Mouse (Mus musculus): ENCODE data around the gene Slc25a17. TPM values are rescaled to one million over a fixed set of nuclear protein-coding genes. Genes with fewer than 3 reads are reported as not detected.

Gene Slc25a17
- total RNA-seq (2021): 10 to 100 TPM; 39.8 to 44.0 TPM

DNA sequence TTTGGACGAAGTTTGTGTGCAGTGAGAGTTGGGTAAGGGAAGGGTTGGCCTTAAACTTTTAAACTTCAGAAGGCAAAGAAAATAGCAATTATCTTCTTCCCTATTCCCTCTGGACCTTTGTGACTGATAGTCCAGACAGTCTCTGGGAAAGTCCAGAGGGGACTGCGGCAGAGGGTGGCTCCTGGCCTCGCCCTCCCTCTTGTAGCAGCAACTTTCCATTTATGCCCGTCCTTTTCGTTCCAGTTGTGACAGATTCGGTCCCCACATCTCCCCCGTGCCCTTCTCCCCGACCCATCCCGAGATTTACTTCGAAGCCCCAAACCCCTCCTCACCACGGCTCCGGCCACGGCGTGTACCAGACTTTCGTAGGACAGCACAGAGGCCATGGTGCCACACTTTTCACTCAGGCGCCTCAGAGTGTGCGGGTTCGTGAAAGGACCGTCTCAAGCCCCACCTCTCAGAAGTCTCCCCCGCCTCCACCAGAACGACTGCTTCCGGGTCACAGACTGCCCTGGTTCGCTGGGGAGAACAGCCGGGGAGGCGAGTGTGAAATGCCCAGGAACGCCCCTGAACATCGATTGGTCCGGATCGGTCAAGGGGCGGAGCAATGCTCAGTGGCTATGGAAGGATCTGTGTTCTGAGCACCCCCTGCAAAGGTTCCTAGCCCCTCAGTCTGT is at the start of gene Slc25a17:
Gene Slc25a17 (minus strand): TSS at position 468 of the 677 bp plus-strand sequence.
- peak; percentile 91 to 92 for DNase-seq

DNA sequence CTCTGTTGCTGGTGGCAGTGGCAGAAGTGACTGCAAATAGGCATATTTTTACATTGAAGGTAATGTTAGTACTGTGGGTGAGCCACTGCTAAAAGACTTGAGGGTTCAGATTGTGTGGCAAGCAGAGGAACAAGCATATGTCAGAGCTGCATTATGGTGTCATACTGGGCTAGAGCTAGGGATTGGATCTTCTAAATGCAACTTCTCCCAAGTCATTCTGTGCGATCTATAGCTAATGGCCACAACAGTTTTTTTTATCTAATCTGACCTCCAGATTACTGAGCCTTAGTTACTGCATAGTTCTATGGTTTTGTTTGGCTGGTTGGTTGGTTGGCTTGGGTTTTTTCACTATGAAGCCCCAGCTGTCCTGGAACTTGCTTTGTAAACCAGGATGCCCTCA is 47.6 kb upstream of the Slc25a17 start, which contains the start of gene Dnajb7:
Gene Dnajb7 (minus strand): TSS at position 101 of the 400 bp plus-strand sequence.
- no peak for DNase-seq

GRCm38 (mm10) chr15:81405008-81405407 is 44.4 kb upstream of the Slc25a17 start:
- DNase-seq: no peak

DNA sequence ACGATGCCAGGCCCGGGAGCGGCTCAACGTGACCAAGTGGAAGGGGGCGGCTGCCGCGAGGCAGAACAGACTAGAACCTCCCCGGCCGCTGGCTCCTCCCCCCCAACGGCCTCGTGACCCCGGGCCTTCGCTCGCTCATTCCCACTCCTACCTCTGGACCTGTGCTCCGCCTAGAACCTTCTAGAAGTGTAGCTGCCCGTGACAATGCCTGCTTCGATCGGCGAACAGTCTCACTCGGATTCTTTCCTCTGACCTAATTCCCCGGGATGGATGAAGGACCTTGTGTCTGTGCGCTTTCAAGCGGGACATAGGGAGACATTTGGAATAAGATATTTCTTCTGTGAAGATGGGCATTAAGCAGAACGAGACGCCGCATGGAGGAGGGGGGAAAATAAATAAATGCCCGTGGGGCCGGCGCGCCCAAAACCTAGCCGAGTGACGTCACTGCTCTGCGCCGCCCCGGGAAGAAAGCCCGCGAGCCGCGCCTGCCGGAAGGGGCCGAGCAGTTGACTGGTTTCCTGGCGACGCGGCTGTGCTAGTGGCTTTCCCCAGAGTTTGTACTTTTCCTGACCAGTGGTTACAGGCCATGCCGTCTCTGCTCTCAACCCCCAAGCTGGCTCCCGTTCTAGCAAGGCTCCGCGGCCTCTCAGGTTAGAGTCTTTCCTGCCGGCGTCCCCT is 39.2 kb upstream of the Slc25a17 start, which contains the start of the genes St13 and Xpnpep3:
Gene St13 (minus strand): TSS at position 440 of the 678 bp plus-strand sequence.
Gene Xpnpep3 (plus strand): TSS at position 501 of the 678 bp plus-strand sequence.
- peak; percentile 96 to 98 for DNase-seq

DNA sequence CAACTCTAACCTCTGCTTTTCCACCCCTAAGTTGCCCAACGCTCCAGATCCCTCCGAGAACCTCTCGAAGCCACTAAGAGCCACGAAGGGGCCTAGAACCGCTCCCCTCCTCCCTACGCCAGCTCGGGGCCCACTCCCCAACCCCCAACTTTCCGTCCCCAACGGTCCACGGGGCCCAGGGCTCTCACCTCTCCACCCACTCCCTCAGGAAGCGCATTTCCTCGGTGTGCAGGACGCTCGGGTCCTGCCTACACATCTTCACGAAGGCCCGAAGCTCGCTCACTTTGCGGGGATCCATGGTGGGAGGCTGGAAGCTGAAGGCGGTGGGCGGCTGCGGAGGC is 38.7 kb upstream of the Slc25a17 start:
- DNase-seq: no peak

DNA sequence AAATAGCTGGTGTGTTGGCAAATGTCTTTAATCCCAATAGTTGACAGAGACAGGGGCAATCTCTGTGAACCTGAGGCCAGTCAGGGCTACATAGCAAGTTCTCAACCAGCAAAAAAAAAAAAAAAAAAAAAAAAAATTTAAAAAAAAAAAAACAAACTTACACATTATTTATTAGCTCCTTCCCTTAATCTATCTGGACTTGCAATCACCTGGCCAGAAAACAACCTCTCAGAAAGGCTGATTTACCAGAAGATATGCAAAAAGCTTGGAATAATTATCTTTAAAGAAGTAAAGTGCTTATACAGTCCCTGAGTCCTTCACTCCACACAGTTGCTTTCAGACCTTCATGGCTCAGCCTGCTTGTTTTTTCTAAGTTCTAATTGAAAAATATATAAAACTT is 37.6 kb upstream of the Slc25a17 start:
- no peak for DNase-seq

GRCm38 (mm10) chr15:81394211-81394915 is 33.8 kb upstream of the Slc25a17 start:
- DNase-seq: no peak

DNA sequence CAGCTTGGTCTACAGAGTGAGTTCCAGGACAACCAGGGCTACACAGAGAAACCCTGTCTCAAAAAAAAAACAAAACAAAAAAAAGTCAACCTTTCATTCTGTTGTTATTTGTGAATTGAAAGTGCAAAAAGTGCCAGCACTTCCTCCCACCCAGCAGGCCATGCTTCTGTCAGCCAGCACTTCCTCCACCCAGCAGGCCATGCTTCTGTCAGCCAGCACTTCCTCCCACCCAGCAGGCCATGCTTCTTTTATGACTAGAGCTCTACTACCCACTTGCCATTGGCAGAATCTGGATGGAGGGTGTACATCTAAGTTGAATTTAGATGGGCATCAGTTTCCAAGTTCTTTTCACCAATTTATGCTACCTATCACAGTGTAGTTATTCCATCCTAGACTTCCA is 32.4 kb upstream of the Slc25a17 start:
- peak; percentile 52 to 62 for DNase-seq

DNA sequence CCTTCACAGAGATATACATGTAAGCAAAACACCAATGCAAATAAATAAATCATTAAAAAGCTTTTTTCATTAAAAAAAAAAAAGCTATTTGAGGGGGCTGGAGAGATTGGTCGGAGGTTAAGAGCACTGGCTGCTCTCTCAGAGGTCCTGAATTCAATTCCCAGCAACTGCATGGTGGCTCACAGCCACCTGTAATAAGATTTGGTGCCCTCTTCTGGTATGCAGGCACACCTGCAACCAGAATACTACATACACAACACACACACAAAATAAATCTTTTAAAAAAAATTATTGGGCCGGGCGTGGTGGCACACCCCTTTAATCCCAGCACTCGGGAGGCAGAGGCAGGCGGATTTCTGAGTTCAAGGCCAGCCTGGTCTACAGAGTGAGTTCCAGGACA is 25.7 kb upstream of the Slc25a17 start:
- DNase-seq: no peak

- DNase-seq: no peak
These were observed 18.2 kb upstream of the Slc25a17 start for GRCm38 (mm10) chr15:81378845-81379244.

GRCm38 (mm10) chr15:81374621-81375020 is 14.0 kb upstream of the Slc25a17 start:
- no peak for DNase-seq

GRCm38 (mm10) chr15:81370356-81370755 is 9.7 kb upstream of the Slc25a17 start:
- no peak for DNase-seq

GRCm38 (mm10) chr15:81368601-81369000 is 8.0 kb upstream of the Slc25a17 start:
- DNase-seq: no peak

DNA sequence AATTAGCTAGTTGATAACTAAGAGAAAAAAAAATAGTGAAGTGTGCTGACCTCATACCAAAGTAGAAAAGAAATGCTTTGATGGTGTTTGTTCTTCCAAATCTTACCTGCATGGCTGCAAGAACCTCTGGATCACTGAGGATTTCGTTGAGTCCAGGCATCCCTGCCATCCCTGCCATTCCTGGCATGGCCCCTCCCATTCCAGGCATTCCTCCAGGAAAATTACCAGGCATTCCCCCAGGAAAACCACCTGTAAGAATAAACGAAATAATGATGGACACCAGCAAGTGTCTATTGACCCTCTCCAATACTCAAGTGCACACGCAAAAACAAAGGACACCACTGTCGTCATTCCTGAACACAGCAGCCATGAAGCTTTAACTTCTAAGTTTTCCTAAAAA is 5.6 kb upstream of the Slc25a17 start:
- no peak for DNase-seq

DNA sequence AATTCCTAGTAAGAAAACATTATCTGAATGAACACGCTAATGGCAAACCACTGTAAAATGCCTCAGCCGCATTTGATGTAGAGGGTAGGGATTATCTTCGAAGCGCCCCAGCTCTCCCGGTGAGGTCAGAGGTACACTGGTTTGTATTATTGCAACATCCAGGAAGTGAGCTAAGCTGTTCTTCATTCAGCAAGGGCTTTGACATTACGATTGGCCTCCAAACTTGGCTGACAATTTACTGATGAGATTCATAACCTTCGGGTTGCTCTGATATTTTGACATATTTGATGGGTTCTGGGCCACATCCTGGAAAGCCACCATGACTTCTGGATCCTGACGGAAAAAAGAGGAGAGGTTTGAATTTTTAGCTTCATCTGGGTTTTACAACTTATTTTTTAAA is 4.6 kb upstream of the Slc25a17 start:
- no peak for DNase-seq

GRCm38 (mm10) chr15:81364271-81364670 is 3.7 kb upstream of the Slc25a17 start:
- DNase-seq: no peak

DNA sequence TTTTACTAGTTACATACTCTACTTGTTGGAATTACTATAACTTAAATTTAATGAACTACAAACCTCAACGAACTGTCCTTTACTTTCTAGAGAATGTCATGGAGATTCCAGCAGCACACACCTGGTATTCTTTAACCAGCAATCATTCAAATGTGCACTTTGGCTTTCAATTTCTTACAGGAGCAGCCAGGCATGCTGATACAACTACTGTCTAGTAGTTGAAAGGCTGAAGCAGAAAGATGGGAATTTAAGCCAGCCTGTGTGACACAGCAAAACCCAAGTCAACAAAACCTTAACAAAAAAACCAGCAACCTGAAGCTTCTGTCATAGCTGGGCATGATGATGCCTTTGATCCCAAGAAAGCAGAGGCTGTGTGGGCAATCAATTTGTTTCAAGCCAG is 1.9 kb upstream of the Slc25a17 start:
- DNase-seq: no peak

DNA sequence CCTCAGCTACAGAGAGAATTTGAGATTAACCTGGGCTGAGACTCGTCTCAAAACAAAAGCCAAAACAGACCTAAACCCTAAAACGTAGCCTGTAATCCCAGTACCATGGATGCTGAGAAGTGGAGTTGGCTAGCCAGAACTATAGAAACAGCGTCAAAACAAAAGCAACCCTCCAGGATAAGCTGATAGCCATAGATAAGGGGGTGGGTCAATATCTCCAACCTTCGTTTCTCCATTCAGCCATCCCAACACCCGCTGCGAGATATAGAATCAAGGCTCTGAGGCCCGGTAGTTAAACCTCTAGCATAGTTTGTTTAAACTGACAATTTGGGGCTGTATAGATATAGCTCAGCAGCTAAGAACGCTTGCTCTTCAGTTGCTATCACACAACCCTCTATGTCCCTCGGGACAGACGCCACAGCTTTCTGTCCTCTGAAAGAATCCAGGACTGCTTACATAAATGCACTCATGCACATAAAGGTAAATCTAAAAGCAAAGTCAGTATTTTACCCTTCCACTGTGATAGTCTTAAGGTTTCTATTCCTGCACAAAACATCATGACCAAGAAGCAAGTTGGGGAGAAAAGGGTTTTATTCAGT is 904 bp upstream of the Slc25a17 start:
- no peak for DNase-seq

- DNase-seq: no peak
These were observed 401 bp upstream of the Slc25a17 start for GRCm38 (mm10) chr15:81361022-81361404.

DNA sequence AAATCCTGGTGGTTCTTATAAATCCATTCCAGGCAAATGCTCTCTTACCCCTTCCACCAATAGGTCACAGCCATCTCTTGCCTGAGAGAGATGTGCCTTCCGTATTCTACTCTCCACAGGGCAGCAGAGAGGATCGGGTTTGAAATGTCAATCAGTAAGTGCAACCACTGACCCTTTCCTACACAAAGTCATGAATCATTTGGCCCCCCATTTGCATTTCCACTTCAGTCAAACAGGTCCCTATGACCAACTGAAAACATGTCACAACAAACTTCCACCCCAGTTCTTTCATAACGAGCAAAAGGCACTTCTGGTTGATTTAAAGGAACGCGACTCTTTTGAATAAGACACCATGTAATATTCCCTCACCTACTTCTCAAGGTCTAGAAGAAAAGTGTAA is 1.2 kb downstream of the Slc25a17 start:
- no peak for DNase-seq

DNA sequence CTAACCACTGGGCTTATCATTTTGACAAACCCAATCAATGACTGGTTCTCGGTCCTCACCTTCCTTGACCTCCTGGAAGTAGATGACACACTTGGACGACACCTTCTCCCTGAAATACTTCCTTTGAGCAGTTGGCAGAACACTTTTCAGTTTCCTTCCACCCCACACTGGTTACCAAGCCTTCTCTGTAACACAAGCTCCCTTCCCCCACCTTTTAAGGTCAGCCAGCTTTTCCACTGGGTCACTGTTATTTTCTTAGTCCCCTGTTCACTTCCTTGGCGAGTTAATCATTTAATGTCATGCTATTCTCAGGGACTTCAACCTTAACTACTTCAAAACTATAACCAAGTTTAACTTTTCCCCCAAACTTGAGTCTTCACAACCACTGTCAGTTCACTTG is 1.7 kb downstream of the Slc25a17 start:
- DNase-seq: no peak

- no peak for DNase-seq
These were observed 3.7 kb downstream of the Slc25a17 start for GRCm38 (mm10) chr15:81356946-81357345.

GRCm38 (mm10) chr15:81355146-81355761 is 5.4 kb downstream of the Slc25a17 start:
- no peak for DNase-seq
